Mouse (Mus musculus) heart, embryonic 14.5 days (tissue): ENCODE measurements around the gene Rab5c. TPM values are rescaled to one million over a fixed set of nuclear protein-coding genes. Genes with fewer than 3 reads are reported as not detected.
A peak's percentile ranks its signal among the peaks of the same experiment; 100 is the strongest.

Experiments
- ATAC-seq: fragments of 200-750 bp; cut with Nextera tagmentation; 2 replicates; pipeline ENCODE4 v1.8.0; 2017; ENCODE audit warnings: low read depth, moderate TSS enrichment; ENCODE audit not compliant: insufficient number of reproducible peaks, insufficient read depth, low FRiP score
- H3K27ac ChIP-seq, 2 experiments: fragments of 200-500 bp in 1 of 2; fragments of 300-500 bp in 1 of 2; sonication (generic) in 1 of 2; replicated peaks in 1 of 2; 2 replicates each; pipeline ENCODE4 v1.5.1; 2012 to 2014; ENCODE audit warnings: low read depth in 2 of 2, low read length in 2 of 2, control low read depth in 1 of 2, mild to moderate bottlenecking in 1 of 2, mixed read lengths in 1 of 2; ENCODE audit not compliant: control insufficient read depth in 1 of 2, insufficient read depth in 1 of 2
- H3K27me3 ChIP-seq: fragments of 300-500 bp; sonication (generic); 2 replicates; pipeline ENCODE4 v1.6.1; 2014; ENCODE audit warnings: mild to moderate bottlenecking, low read length, control low read depth; ENCODE audit not compliant: control insufficient read depth, insufficient read depth
- H3K36me3 ChIP-seq: fragments of 300-500 bp; sonication (generic); 2 replicates; pipeline ENCODE4 v1.6.1; 2014; ENCODE audit warnings: mild to moderate bottlenecking, control low read depth, low read length, mixed read lengths; ENCODE audit not compliant: control insufficient read depth, insufficient read depth
- H3K4me1 ChIP-seq, 2 experiments: fragments of 200-500 bp in 1 of 2; fragments of 300-500 bp in 1 of 2; sonication (generic) in 1 of 2; 2 replicates each; pipeline ENCODE4 v1.6.1; 2012 to 2014; ENCODE audit warnings: low read length in 2 of 2, control low read depth in 1 of 2, mixed read lengths in 1 of 2; ENCODE audit not compliant: control insufficient read depth in 2 of 2, insufficient read depth in 2 of 2
- H3K4me2 ChIP-seq: fragments of 300-500 bp; sonication (generic); 2 replicates; pipeline ENCODE4 v1.6.1; 2014; ENCODE audit warnings: mild to moderate bottlenecking, low read length
- H3K4me3 ChIP-seq, 2 experiments: fragments of 200-500 bp in 1 of 2; fragments of 300-500 bp in 1 of 2; sonication (generic) in 1 of 2; 2 replicates each; pipeline ENCODE4 v1.5.1; 2012 to 2014; ENCODE audit warnings: low read length in 2 of 2, mild to moderate bottlenecking in 2 of 2, control low read depth in 1 of 2, low read depth in 1 of 2, moderate library complexity in 1 of 2; ENCODE audit not compliant: control insufficient read depth in 1 of 2, insufficient read depth in 1 of 2
- H3K9ac ChIP-seq: fragments of 300-500 bp; sonication (generic); 2 replicates; pipeline ENCODE4 v1.6.1; 2014; ENCODE audit warnings: mild to moderate bottlenecking, low read length
- H3K9me3 ChIP-seq: fragments of 300-500 bp; sonication (generic); 2 replicates; pipeline ENCODE4 v1.6.1; 2016; ENCODE audit warnings: low read length, control low read depth; ENCODE audit not compliant: control insufficient read depth
- WGBS: fragments of 180-500 bp; shearing (Covaris S2); extraction: QIAGEN DNeasy Blood & Tissue Kit; methylation state at CpG from one replicate; pipeline ENCODE4 v1.1.7; 2014; 5-methylcytosine and 5-hydroxymethylcytosine counted together
- polyA plus RNA-seq: library from polyadenylated mRNA; unstranded; fragments of >200 nt; fragmentation: Nextera tagmentation; extraction: Ambion mirVana; gene quantifications from 2 replicates; pipeline ENCODE4 v1.2.1, GENCODE M21; 2014

The Rab5c gene
- polyA plus RNA-seq, 1 experiment from 2014 or later = 30.7 TPM

DNA sequence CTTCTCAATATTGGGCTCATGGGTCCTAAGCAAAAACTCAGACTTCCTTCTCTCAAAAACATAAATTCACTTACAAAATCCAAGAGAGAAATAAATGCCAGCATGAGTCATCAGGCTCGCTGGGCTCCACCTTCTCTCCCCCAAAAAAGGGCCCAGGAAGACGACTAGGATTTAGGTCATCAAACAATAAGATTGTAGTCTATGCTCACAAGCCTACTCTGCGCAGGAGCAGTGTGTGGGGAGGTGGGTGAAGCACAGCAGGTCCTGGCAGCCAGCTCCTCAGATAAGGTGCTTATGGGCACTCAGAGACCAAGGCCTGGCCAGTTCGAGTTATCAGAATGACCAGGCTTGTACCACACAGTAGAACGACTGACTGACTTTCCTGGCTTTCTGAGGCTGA is 17.7 kb downstream of the Rab5c start:
- Histone ChIP-seq H3K36me3 (peaks cover 45% of the 10 kb centered on the region), H3K27ac (peak overlapping the region; percentile 79 to 84), H3K9me3 (no peaks in the 10 kb centered on the region), H3K9ac (peak overlapping the region; percentile 45; the same call in 1 of the 2 replicates), H3K4me2 (peak overlapping the region; percentile 24), H3K27me3 (no peaks in the 10 kb centered on the region), H3K4me1 (peaks cover 36 to 44% of the 10 kb centered on the region in 2 experiments), H3K4me3 (no peak overlapping the region)
- ATAC-seq = no peak
- WGBS = 33% methylated on average over 5 of the region's 5 CpGs

DNA sequence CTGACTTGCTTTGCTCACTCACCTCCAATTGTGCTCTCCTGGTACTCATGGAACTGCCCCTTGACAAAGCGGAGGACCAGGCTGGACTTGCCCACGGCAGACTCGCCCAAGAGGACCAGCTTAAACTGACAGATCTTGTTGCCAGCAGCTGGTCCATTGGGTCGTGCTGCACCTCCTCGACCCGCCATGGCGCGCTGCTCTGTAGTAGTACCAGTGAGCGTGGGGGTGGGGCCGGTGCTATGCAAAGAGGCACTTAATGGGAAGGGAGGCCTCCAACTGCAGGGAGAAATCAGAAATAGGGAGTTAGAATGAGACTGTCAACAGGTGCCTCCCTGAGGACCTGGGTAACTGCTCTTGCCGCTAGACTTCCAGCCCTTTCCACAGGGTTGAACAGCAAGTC is 18.1 kb downstream of the Rab5c start:
- H3K4me1 ChIP-seq = peaks cover 32 to 39% of the 10 kb centered on the region in 2 experiments
- H3K27me3 ChIP-seq = no peaks in the 10 kb centered on the region
- WGBS = 72% methylated on average over 11 of the region's 11 CpGs
- peaks cover 50% of the 10 kb centered on the region for H3K36me3 ChIP-seq
- no peak overlapping the region for H3K4me2 ChIP-seq
- H3K9me3 ChIP-seq = no peaks in the 10 kb centered on the region
- H3K9ac ChIP-seq = 0 out of 2 replicates have a peak overlapping the region, but pooled peaks have one; percentile 45
- no peak for ATAC-seq
- H3K4me3 ChIP-seq = no peak overlapping the region
- peak overlapping the region; percentile 30 to 84; a peak in 2 of 4 replicates for H3K27ac ChIP-seq

DNA sequence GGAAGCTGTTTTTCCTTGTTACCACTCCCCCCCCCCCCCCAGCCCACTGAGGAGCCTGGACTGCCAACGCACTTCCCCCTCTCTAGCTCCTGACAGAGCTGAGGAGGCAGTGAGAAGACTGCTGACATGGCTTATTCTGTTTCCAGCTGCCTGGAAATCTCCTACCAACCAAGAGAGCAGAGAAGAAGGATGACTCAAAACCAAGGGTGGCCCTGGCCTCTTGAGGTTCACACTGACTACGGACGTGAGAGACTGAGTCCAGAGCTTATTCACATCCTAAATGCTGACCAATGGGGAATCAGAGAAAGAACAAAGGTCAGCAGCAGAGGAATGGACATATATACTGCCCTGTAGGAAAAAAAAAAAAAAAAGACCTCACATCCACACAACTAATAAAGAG is 18.7 kb downstream of the Rab5c start:
- no peak for ATAC-seq
- no peaks in the 10 kb centered on the region for H3K27me3 ChIP-seq
- H3K4me1 ChIP-seq = peaks cover 29 to 38% of the 10 kb centered on the region in 2 experiments
- no peak overlapping the region for H3K4me2 ChIP-seq
- H3K9ac ChIP-seq = no peak overlapping the region
- no peak overlapping the region for H3K4me3 ChIP-seq
- peaks cover 53% of the 10 kb centered on the region for H3K36me3 ChIP-seq
- H3K27ac ChIP-seq = no peak overlapping the region
- no peaks in the 10 kb centered on the region for H3K9me3 ChIP-seq
- WGBS = 84% methylated on average over 3 of the region's 3 CpGs

DNA sequence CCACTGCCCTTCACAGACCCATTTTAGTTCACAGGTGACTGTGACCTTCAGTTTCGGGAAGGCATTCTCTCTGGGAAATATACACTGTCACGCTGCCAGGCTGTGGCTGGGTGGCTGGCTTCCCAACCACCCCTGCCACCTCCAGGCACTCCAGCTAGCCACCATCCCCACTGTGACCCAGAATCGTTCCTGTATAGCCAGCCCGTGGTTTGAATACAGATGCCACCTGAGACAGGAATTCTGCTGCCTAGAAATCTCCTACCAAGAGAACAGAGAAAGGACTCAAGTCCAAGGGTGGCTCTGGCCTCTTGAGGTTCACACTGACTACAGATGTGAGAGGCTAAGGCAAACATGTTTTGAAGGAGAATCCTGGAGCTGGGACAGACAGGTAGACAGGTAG is 19.1 kb downstream of the Rab5c start:
- no peak for ATAC-seq
- Histone ChIP-seq H3K9me3 (no peaks in the 10 kb centered on the region), H3K4me2 (no peak overlapping the region), H3K4me3 (no peak overlapping the region), H3K27ac (no peak overlapping the region), H3K4me1 (peaks cover 33 to 42% of the 10 kb centered on the region in 2 experiments), H3K9ac (no peak overlapping the region), H3K36me3 (peaks cover 53% of the 10 kb centered on the region), H3K27me3 (no peaks in the 10 kb centered on the region)
- 90% methylated on average over 4 of the region's 4 CpGs for WGBS

DNA sequence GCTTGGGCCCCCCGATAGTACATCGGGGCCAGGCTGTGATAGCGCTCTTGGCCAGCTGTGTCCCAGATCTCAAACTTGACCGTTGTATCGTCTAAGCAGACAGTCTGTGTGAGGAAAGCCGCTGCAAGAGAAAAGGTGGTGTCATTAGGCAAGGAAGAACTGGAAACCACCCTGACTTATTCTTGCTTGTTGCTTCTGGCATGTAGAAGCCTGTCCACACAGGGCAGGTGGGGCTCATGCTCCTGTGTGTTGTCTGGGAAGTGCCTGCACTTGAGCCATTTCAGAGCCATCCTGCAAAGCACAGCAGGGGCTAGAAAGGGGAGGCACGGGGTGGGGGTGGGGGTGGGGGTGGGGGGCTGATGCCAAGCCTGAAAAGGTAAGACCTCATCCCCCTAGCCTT is 19.6 kb downstream of the Rab5c start:
- 91% methylated on average over 7 of the region's 7 CpGs for WGBS
- ATAC-seq = no peak
- Histone ChIP-seq H3K4me3 (no peak overlapping the region), H3K27me3 (no peaks in the 10 kb centered on the region), H3K4me1 (peaks cover 36 to 46% of the 10 kb centered on the region in 2 experiments), H3K9me3 (no peaks in the 10 kb centered on the region), H3K27ac (no peak overlapping the region), H3K36me3 (peaks cover 53% of the 10 kb centered on the region), H3K9ac (no peak overlapping the region), H3K4me2 (no peak overlapping the region)

DNA sequence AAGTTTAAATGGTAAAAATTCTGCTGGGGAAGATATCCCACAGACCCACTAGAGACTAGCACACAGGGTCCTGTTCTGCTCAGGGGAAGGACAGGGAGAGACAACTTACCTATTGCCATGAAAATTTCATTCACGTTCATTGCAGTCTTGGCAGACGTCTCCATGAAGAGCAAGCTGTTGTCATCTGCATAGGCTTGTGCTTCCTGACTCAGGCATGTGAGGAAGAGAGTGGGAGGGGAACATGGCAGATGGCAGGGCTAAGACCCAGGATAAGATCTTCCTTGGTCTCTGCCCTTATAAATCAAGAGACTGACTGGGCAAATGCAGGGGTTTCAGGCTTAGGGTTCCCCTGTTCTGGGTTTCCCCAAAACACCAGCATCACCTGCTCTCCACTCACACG is 21.4 kb downstream of the Rab5c start:
- no peaks in the 10 kb centered on the region for H3K27me3 ChIP-seq
- H3K4me2 ChIP-seq = no peak overlapping the region
- no peaks in the 10 kb centered on the region for H3K9me3 ChIP-seq
- no peak overlapping the region for H3K9ac ChIP-seq
- ATAC-seq = no peak
- WGBS = 75% methylated on average over 3 of the region's 3 CpGs
- no peak overlapping the region for H3K27ac ChIP-seq
- no peak overlapping the region for H3K4me3 ChIP-seq
- peaks cover 53% of the 10 kb centered on the region for H3K36me3 ChIP-seq
- H3K4me1 ChIP-seq = peaks cover 33 to 40% of the 10 kb centered on the region in 2 experiments

DNA sequence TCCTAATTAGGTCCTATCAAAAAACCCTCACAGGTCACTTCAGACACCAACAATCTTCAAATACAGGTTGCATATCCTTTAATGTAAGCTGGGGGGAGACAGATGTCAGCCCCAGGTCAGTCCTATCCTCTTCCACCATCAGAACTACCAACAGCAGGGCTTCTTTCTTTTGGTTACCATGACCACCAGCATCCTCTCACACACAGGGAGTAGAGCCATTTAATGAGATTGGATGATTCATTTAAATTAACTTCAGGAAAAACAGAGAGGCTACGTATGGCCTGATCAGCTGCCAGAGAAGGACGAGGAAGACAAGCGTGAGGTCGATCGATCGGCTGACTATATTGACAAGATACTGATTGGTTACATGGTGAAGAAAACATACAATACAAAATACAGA is 23.1 kb downstream of the Rab5c start:
- no peak for ATAC-seq
- no peak overlapping the region for H3K9ac ChIP-seq
- no peak overlapping the region for H3K4me2 ChIP-seq
- peaks cover 22 to 30% of the 10 kb centered on the region in 2 experiments for H3K4me1 ChIP-seq
- no peaks in the 10 kb centered on the region for H3K9me3 ChIP-seq
- WGBS = 93% methylated on average over 6 of the region's 6 CpGs
- no peaks in the 10 kb centered on the region for H3K27me3 ChIP-seq
- no peak overlapping the region for H3K4me3 ChIP-seq
- H3K36me3 ChIP-seq = peaks cover 59% of the 10 kb centered on the region
- no peak overlapping the region for H3K27ac ChIP-seq

DNA sequence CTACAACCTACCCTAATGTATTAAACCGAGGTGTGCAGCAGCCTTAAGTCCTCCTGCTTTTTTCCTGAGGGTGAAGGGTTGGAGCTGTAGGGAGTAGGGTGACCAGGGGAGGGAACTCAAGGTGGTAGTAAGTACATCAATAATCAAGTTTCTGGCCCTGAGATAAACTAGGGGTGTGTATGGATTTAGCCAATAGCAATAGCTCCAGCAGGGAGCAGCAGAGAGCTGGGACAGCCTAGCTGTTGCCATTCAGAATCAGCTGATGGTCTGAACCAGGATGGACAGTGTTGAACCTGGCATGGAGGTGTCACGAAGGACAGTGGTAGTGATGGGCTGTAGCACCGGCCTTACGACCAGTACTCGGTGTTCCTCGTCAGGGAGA is 23.5 kb downstream of the Rab5c start:
- Histone ChIP-seq H3K27me3 (no peaks in the 10 kb centered on the region), H3K4me1 (peaks cover 19 to 26% of the 10 kb centered on the region in 2 experiments), H3K36me3 (peaks cover 60% of the 10 kb centered on the region), H3K9ac (peak overlapping the region; percentile 65), H3K4me2 (peak overlapping the region; percentile 68), H3K9me3 (no peaks in the 10 kb centered on the region), H3K27ac (peak overlapping the region in 1 of 2 experiments; percentile 72; a peak in 2 of 4 replicates), H3K4me3 (peak overlapping the region in 1 of 2 experiments; percentile 33; a peak in 1 of 4 replicates)
- WGBS = 41% methylated on average over 6 of the region's 6 CpGs
- no peak for ATAC-seq
